Mouse (Mus musculus) lung, postnatal 10 days (tissue): ENCODE results near the gene Tmem51.
A peak's percentile ranks its signal among the peaks of the same experiment; 100 is the strongest.

Source experiments
- DNase-seq: peaks from one replicate; pipeline ENCODE4 v3.0.0; 2021

Tmem51 gene

DNA sequence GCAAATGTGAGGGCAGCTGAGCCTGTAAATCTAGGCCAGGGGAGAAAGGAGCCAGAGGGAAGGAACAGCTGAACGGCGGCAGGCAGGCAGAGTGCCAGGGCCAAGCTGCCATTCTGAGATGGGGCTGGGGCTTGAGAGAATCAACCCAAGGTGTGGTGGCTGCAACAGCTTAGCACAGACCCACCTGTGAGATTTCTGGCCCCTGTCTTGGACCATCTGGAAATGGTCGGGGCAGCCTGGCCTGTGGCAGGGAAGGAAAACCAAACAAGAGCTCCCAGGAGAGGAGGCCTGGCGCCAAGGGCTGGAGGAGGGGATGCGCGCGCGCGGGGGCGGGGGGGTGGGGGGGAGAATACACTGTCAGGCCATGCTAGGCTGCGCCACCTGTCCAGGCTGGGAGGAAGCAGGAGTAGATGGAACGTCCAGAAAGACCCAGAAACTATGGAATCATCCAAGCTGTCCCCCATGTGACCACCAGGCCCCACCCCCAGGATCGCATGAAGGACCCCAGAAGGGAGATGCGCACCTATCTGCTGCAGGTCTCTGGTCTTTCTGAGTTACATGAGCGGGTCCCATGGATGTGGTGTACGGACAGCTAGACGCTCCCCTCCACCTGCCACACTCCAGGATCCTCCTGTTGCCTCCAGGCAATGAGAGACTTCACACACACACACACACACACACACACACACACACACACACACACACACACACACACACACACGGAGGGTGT, 3.0 kb downstream of the Tmem51 start:
- DNase-seq, result no peak

DNA sequence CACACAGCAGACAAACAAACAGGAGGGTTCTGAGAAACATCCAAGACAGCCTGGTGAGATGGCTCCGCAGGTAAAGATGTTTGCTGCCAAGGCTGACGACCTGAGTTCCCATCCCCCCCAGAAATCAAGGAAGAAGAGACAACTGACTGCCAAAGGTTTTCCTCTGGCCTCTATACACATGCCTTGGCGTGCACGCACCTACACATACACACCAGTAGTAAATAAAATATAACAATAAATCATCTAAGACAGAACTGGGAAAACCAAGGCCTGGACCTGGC, 3.7 kb downstream of the Tmem51 start:
- no peak for DNase-seq

DNA sequence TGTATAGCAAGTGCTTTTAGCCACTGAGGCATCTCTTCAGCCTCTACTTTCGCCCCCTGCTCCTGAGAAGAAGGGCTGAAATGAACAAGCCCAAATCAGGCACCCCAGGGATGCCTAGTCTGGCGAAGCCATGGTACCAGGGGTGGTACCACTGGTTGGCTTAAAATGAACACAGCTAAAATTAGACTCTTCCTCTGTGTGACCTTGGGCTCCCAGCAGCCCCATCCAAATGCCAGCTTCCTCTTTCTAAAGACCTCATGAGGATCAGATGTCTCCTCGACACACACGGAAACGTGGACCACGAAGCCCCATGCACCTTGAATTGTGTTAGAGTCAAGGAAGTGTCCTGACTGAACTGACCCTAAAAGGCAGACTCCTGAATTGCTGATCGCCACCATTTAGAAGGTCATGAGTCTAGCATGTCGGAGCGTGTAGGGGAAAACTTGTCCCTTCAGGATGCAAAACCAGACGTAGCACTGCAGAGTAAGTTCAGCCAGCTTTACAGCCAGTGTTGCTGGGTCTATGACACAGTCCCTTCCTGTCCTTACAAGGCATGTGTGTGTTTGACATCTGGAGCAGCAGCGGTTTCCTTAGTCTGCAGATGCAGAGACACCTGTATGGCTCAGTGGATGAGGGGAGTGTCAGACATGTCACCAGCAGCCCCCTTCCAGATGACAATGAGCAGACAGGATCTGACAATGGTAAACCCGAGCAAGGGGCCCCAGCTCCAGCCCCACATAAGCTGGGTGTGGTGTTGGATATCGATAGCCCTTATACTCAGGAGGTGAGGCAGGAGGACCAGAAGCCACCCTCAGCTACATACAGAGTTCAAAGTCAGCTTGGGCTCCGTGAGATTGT, 4.2 kb downstream of the Tmem51 start:
- no peak for DNase-seq

DNA sequence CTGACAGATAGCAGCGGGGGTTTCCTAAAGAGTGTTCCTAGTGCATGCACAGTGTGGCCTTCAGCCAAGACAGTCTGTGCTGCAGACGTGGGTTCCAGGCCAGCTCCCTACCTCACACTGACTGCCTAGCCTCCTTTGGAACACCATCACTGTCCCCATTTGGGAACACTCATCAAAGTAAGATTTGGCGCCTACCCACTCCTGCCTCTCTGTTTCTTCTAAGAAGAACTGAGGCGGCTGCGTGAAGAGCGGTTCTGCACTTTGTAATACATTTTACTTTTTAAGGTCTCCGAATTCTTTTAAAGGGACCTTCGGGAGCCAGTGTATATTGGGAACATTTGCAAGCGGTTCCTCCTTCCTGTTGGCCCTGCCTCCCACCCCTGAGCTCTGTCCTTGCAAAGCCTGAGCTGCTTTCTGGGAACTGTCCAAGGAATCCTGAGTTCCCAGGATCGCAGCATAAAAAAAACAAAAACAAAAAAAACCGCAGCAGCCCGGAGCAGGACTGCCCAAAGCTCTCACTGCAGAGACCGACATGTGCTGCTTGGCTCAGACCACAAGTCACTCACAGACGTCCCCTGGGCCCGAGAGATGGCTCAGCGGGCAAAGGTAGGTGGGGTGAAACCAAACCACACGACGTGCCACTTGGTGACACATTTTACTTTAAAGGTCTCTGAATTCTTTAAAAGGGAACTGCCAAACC, 6.4 kb downstream of the Tmem51 start:
- peak; percentile 69 for DNase-seq

DNA sequence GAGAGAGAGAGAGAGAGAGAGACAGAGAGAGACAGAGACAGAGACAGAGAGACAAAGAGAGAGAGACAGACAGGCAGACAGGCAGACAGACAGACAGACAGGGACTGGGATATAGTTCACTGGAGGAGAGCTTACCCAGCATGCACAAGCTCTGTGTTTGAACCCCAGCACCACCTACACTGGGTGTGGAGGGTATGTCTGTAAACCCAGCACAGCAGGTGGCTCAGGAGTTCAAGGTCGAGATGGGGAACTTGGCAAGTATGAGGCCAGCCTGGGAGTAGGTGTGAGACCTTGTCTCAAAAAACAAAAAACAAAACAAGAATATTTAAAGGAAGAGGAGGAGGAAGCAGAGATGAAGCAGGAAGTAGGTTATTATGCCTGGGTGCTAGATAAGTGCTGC, 7.2 kb downstream of the Tmem51 start:
- no peak for DNase-seq

DNA sequence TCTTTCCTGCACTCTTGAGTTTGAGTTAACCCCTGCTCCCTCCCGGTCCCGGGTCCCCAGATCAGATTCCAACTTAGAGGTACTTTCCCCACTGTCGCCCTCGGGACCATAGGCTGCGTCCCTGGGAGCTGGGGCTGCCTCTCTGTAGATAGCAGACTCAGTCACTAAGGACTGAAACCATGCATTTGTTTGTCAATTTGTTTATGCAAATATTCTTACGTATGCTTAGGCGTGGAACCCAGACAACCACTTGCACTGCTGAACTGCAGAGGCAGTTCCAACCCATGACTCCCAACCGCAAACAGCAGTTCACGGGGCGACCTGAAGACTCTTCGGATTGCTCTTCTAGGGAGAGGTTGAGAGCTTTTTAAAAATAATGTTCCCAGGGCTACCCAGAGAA, 8.2 kb downstream of the Tmem51 start:
- DNase-seq, result no peak

DNA sequence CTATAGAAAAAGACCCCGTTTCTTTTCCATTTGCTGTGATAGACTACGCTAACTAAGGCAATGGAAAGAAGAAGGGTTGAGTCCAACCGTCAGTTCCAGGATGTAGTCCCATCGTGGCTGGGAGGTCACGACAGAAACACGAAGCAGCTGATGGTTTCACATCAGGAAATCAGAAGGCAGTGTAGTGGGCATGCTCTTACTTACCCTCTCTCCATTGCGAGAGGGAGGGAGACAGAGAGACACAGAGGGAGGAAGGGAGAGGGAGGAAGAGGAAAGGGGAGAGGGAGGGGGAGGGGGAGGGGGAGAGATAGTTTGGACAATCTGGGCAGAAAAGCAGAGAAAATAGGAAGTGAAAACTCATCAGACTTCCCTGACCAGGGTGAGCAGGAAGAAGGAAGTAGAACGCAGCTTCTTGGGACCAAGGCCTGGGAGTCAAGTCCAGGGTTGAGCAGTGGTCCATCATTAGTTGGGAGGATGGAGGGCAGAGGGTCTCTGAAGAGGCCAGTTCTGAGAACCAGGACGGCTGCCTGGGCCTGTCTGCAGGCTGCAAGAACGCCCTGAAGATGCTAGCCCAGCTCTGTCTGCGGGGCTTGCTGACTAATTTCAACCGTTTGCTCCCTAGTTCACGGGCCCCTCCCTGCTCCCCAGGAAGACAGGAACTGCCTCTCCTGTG, 9.9 kb downstream of the Tmem51 start:
- no peak for DNase-seq

DNA sequence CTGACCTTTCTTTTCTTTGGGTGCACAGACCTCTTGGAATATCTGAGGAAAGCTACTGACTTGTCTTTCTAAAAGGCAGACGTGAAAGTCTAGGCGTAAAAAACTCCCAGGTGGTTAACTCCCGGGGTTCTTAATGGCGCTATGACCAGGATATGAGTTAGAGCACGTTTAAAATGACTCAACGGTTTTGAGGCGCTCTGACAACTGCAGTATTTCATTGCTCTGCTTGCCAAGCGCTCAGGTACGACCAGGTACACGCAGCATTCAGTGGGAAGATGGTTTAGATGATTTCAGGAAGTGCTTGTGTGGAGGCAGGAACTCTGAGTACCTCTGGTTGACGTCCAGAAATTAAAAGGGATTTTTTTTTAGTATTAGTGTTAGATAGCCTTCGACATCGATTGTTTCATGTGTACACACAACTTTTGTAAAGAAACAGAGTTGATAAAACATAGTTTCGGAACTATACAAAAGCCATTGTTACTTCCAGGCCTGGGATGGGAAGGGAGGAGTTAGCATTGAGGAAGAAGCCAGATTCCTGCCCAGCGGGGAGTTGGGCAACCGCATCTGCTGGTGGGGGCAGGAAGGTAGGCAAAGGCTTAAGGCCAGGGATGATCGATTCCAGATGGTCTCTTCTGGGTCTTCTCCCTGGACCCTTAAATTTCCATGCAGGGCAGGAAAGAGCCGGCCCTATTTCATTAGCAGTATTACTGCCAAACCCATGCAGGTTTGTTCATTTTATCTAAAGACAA, 12.7 kb downstream of the Tmem51 start:
- DNase-seq, result no peak

DNA sequence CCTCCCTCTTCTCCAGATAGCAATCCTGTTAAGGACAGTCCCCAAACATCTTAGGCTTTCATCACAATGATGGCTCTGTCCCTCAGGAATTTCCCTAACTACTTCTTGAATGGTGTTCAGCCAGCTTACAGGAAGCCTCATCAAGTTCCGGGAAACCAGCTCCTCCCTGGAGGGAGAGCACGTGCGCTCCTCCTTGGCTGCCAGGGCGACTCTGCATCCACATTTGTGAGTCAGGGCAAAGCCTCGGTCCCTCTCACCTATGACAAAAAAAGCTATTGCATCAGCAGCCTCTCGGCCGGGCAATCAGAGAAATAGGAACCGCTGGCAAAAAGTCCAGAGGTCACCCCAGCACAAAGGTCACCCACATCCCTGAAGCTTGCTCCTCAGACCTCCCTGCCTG, 13.3 kb downstream of the Tmem51 start:
- peak; percentile 39 for DNase-seq

DNA sequence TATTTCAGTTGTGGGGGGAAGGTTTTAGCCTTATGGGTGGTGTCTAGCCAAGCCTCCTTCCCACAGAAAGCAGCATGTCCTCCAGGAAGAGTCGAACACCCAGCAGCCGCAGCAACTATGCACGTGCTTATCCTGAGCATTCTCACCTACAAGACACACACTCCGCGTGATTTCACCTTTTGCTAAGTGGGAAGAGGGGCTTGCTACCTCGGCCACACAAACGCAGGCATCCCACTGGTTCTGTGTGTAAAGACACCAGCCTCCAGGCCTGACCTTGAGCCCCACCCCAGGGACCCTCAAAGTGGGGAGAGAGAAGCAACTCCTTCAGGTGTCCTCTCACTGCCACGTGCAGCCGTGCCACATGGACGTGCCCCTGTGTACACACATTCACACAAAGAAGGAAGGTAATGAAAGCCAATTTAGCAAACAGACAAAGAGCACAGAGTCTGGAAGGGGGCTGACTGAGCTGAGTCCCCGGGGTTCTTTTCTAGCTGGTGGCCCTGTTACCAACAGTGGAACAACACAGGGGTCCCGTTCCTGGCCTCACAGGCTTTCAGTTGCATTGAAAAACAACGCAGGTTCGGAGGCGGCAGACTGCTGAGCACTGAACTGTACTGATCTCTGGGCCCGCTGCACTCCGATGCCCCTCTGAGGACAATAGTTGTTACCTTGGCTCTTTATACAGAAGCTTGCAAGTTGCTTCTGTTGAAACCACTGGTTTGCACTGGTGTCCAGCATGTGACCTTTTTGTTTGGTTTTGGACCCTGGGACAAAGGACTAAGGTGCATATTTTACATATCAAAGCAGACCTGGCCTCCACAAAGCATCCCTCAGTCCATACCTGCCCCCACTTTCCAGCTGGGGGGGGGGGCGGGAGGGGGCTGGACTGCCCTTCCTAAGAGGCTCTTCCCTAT, 14.9 kb downstream of the Tmem51 start:
- DNase-seq, result no peak

DNA sequence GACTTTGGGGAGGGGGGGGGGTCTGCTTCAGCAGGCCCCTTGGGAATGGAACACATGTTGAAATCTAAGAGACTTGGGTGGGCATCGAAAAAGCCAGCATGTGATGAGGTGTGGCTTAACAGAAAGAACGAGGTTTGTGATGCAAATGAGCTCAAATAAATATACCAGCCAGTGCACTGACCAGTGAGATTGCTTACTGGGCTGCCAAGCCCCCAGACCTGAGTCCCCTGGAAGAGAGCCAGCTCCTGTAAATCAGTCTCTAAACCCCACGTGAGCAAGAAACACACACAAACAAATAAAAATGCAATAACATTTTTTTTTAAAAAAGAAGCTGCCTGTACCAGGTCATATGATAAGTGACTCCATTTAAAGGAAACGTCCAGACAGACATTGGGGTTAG, 17.5 kb downstream of the Tmem51 start:
- DNase-seq, result no peak

DNA sequence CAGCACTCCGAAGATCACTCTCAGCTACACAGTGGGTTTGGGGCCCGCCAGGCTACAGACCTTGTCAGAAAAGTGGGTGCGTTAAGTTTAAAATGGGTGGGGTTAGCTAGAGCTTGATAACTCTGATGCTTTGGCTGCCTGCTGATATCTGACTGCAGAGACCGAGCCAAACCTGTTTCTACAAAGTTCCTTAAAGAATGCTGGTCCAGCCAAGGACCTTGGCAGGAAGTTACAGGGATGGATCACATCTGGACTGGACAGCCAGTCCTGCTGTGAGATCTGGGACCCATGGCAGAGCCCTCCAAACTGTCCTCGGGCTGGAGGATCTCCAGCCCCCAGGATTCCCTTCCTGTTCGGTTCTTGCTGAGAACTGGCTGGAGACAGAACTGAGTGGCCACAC, 18.3 kb downstream of the Tmem51 start:
- DNase-seq, result peak; percentile 58

DNA sequence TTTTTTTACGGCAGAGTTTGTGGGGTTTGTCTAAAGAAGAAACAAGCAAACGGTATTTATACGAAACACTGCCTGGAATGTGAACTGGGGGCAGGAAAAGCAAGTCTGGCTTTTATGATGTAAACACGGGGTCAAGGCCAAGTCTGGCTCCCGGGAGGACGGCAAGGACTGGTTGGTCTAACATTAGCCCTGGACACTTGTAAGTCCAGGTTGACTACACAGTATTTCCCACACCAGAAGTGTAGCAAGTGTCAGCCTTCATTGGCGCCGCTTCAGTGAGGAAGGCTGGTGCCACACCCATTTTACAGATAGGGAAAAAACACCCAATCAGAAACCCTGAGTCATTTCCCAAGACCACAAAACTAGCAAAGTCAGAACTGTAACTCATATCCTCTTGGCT, 18.8 kb downstream of the Tmem51 start:
- DNase-seq, result peak; percentile 68

DNA sequence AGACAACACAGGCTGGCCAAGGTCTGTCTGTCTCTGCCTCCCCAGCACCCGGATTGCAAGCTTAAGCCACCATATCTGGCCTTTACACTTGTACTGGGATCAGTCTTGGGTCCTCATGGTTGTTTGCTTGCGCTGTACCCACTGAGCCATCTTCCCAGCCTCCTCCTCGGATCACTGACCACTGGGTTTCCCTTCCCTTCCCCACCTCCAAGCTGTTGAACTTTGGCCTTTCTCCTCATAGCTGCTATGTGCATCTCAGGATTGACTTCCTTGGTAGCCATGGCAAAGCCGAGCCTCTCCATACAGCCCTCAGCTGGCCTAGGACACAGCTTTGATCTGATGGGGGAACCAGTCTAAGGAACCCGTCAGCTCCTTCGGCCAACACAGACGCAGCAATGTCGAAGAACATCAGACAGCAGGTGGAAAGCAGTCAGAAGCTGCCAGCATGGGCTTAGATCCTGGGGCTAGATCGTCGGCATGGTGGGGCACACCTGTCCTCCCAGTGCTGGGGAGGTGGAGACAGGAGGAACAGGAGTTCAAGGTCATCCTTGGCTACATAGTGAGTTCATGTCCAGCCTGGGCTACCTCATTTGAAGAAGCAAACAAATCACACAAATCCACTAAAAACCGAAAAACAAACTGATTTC, 19.4 kb downstream of the Tmem51 start:
- DNase-seq, result no peak

DNA sequence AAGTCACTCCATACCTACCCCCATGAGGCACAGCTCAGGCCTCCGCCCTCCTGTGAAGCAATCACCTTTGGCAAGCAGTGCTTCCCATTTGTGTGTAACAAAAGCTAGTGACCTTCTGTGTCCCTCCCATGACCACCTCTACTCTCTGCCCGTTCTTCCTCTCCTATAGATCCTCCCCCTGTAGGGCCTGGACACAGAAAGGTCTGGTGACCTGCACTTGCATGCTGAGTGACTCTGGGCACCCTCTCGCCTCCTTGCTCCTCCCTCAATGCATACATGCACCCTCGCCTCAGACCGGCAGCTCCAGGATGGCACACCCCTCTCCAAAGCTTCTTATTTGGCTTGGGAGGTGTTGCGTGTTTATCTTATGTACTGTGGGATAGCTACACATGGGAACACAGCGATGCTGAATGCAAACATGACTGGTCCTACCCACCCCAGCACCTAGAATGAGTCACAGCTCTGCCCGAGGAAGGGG, 21.0 kb downstream of the Tmem51 start:
- no peak for DNase-seq

DNA sequence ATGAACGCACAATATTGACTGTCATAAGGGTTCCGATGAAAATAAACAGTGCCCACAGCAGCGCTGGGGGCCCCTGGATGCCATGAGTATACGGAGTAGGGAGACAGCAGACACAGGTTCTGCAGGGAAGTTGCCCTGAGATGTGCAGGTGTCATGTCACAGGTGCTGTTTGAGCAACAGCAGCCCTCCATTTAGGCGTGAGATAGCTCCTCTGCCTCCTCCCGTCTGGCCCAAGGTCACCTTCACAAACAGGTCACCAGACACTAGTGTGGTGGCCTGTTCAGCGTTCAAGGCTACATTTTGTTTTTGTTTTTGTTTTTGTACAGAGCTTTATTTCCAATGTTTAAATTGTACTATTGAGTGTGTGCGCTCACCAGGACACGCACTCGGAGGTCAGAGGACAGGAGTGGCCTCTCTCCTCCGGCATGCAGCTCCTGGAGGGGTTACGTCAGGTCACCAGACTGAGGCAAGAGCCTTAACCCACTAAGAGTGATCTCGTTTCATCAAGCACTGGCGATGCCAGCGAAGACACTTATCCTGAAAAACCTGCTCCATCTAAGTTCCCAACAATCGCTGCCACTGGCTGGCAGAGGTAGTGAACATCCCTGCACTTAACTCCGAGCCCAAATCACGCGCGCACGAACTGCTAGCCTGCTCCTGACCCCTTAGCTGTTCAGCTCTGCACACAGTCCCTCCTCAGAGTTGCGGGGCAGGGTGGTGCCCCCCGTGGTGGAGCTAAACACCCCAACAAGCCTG, 22.4 kb downstream of the Tmem51 start:
- no peak for DNase-seq

DNA sequence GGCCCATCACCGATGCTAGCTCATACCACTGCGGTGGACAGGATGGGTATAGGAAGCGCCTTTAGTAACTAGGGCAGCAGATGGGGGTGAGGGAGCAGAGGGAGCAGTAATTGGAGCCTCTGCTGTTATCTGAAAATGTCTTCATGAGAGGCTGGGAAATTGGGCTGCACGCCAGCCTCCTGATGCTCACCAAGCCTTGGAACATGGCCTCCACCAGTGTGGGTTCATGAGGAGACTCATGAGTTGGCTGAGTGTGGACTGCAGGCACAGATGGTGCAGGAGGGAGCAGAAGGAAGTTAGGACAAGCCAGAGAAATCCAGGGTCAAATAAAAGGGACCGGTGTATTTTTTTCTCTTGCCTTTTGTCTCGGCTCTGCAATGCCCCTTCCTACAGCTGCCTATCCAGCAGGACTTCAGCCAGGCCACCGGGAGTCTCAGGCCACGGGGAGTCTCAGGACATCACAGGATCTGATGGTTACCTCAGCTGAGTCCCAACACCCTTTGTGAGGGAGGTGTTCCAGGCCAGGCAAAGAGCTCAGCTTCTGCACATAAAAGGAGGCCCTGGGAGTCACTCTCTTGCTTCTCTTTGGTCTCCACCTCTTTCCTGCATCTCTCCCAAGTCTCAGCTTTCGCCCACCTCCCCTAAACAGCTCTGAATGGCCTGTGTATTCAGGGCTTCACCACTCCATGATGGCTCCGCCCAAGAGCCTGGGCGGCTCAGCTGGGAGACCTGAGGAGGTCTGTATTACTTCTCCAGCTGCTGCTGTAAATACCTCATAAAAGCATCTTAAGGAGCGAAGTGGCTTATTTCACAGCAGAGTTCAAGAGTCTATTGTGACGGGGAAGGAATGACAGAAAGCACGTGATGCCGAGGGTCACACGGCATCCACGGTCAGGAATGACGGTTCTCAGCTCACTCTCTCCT, 23.4 kb downstream of the Tmem51 start:
- DNase-seq, result no peak

DNA sequence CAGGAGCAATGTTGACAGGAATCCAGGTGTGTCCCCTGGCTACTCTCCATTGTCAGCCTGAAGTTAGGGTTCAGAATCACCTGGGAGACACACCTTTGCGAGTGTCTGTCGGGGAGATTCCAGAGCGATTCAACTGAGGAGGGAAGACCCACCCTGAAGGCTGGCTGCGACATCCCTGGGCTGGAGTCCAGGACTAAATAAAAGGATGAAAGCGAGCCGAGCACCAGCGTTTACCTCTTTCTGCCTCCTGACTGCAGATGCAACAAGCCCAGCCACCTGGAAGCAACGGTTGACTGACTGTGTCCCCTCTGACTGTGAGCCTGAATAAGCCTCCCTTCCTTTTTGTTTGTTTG, 24.3 kb downstream of the Tmem51 start:
- no peak for DNase-seq
